Mouse (Mus musculus) intestine, embryonic 16.5 days (tissue): ENCODE data around the gene Tssc4. TPM values are rescaled to one million over a fixed set of nuclear protein-coding genes. Genes with fewer than 3 reads are reported as not detected.

Experiments
- ATAC-seq: fragments of 200-750 bp; cut with Nextera tagmentation; 2 replicates; pipeline ENCODE4 v1.8.0; 2017; ENCODE audit warnings: moderate TSS enrichment, moderate library complexity
- H3K27ac ChIP-seq: fragments of 300-500 bp; sonication (generic); 2 replicates; pipeline ENCODE4 v1.5.1; 2014; ENCODE audit warnings: mild to moderate bottlenecking, low read length
- H3K27me3 ChIP-seq: fragments of 300-500 bp; sonication (generic); replicated peaks from 2 replicates; pipeline ENCODE4 v1.6.1; 2014; ENCODE audit warnings: low read length, control low read depth, mixed read lengths; ENCODE audit not compliant: control insufficient read depth, insufficient read depth
- H3K36me3 ChIP-seq: fragments of 300-500 bp; sonication (generic); 2 replicates; pipeline ENCODE4 v1.6.1; 2014; ENCODE audit warnings: low read length, control low read depth; ENCODE audit not compliant: control insufficient read depth, insufficient read depth
- H3K4me1 ChIP-seq: fragments of 300-500 bp; sonication (generic); 2 replicates; pipeline ENCODE4 v1.6.1; 2014; ENCODE audit warnings: low read length, control low read depth, mixed read lengths; ENCODE audit not compliant: control insufficient read depth, insufficient read depth
- H3K4me2 ChIP-seq: fragments of 300-500 bp; sonication (generic); 2 replicates; pipeline ENCODE4 v1.6.1; 2014; ENCODE audit warnings: low read depth, low read length, control low read depth
- H3K4me3 ChIP-seq: fragments of 300-500 bp; sonication (generic); 2 replicates; pipeline ENCODE4 v1.5.1; 2014; ENCODE audit warnings: mild to moderate bottlenecking, low read length
- H3K9ac ChIP-seq: fragments of 300-500 bp; sonication (generic); 2 replicates; pipeline ENCODE4 v1.6.1; 2014; ENCODE audit warnings: low read depth, low read length
- H3K9me3 ChIP-seq: fragments of 300-500 bp; sonication (generic); 2 replicates; pipeline ENCODE4 v1.6.1; 2016; ENCODE audit warnings: low read length, control low read depth; ENCODE audit not compliant: control insufficient read depth
- WGBS: fragments of 180-500 bp; shearing (Covaris S2); extraction: QIAGEN DNeasy Blood & Tissue Kit; methylation state at CpG from one replicate; pipeline ENCODE4 v1.1.7; 2014; 5-methylcytosine and 5-hydroxymethylcytosine counted together
- polyA plus RNA-seq: library from polyadenylated mRNA; unstranded; fragments of >200 nt; fragmentation: Nextera tagmentation; extraction: Ambion mirVana; gene quantifications from 2 replicates; pipeline ENCODE4 v1.2.1, GENCODE M21; 2015

The Tssc4 gene
- polyA plus RNA-seq, 1 experiment from 2014 or later = 74.7 TPM

- Histone ChIP-seq H3K4me1 (peaks cover 19% of the 10 kb centered on the region), H3K4me2 (no peak overlapping the region), H3K27me3 (0 out of 2 replicates have a peak, but pooled peaks cover 4% of the 10 kb centered on the region), H3K9ac (no peak overlapping the region), H3K4me3 (no peak overlapping the region), H3K27ac (no peak overlapping the region), H3K36me3 (peaks cover 19% of the 10 kb centered on the region), H3K9me3 (no peaks in the 10 kb centered on the region)
- WGBS = 59% methylated on average over 2 of the region's 2 CpGs
- 0 out of 2 replicates have a peak, but pooled peaks have one; percentile 24 for ATAC-seq
These were observed 6.3 kb upstream of the Tssc4 start for GRCm38 (mm10) chr7:143062704-143063103.

DNA sequence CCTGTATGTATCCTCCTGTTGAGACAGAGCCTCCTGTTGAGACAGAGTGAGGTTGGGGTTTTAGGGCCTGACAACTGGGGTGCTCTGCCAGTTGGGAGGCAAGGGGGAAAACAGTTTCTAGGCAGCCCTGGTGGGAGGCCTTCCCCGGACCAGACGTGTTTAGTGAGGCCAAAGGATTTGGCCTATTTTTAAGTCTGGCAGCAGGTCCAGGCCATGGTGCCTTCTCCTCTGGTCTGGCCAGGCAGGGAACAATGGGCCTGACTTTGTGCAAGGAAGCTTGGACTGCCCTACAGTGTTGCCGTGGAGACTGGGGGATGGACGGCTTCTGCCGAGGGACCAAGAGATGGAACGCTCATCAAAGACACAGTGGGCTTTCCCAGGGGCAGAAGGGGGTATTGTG, 4.8 kb upstream of the Tssc4 start:
- peaks cover 19% of the 10 kb centered on the region for H3K36me3 ChIP-seq
- no peak overlapping the region for H3K27ac ChIP-seq
- ATAC-seq = no peak
- peaks cover 12% of the 10 kb centered on the region for H3K4me1 ChIP-seq
- 77% methylated on average over 6 of the region's 6 CpGs for WGBS
- 0 out of 2 replicates have a peak, but pooled peaks cover 1% of the 10 kb centered on the region for H3K27me3 ChIP-seq
- H3K4me2 ChIP-seq = no peak overlapping the region
- 0 out of 2 replicates have a peak overlapping the region, but pooled peaks have one; percentile 19 for H3K9ac ChIP-seq
- no peaks in the 10 kb centered on the region for H3K9me3 ChIP-seq
- H3K4me3 ChIP-seq = no peak overlapping the region

- no peak for ATAC-seq
- Histone ChIP-seq H3K4me2 (no peak overlapping the region), H3K4me3 (no peak overlapping the region), H3K36me3 (peaks cover 19% of the 10 kb centered on the region), H3K27ac (no peak overlapping the region), H3K4me1 (peaks cover 19% of the 10 kb centered on the region), H3K27me3 (no peaks in the 10 kb centered on the region), H3K9me3 (no peaks in the 10 kb centered on the region), H3K9ac (no peak overlapping the region)
- 85% methylated on average over 2 of the region's 2 CpGs for WGBS
These were observed 3.4 kb upstream of the Tssc4 start for GRCm38 (mm10) chr7:143065692-143066091.

- no peak overlapping the region for H3K4me2 ChIP-seq
- peaks cover 16% of the 10 kb centered on the region for H3K4me1 ChIP-seq
- ATAC-seq = no peak
- H3K4me3 ChIP-seq = no peak overlapping the region
- 70% methylated on average over 2 of the region's 2 CpGs for WGBS
- peaks cover 19% of the 10 kb centered on the region for H3K36me3 ChIP-seq
- no peaks in the 10 kb centered on the region for H3K27me3 ChIP-seq
- H3K27ac ChIP-seq = no peak overlapping the region
- no peak overlapping the region; the same call in 1 of the 2 replicates for H3K9ac ChIP-seq
- H3K9me3 ChIP-seq = no peaks in the 10 kb centered on the region
These were observed 1.6 kb upstream of the Tssc4 start for GRCm38 (mm10) chr7:143067469-143067868.

DNA sequence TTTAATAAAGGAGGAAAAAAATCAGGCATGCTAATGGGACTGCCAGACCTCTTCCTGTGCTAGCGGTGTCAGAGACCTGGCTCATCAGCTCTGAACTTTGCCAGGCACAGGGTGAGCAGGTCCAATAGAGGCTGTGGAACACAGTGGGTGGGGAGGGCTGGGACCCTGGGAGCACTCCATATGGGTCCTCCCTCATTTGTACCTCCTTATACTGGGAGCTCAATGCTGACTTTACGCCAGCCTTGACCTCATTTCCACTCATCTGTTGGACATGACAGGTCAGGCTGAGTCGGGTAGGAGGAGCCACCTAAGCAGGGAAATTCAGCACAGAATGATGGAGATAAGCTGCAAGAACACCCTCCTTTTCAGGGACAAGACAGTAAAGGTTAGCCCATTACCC, 1.2 kb upstream of the Tssc4 start:
- peak overlapping the region; percentile 94; the same call in 1 of the 2 replicates for H3K27ac ChIP-seq
- no peak for ATAC-seq
- H3K9me3 ChIP-seq = no peaks in the 10 kb centered on the region
- peaks cover 16% of the 10 kb centered on the region for H3K4me1 ChIP-seq
- H3K4me2 ChIP-seq = no peak overlapping the region
- H3K4me3 ChIP-seq = no peak overlapping the region
- no peaks in the 10 kb centered on the region for H3K27me3 ChIP-seq
- WGBS = 83% methylated on average over 3 of the region's 3 CpGs
- no peak overlapping the region; the same call in 1 of the 2 replicates for H3K9ac ChIP-seq
- H3K36me3 ChIP-seq = peaks cover 19% of the 10 kb centered on the region

DNA sequence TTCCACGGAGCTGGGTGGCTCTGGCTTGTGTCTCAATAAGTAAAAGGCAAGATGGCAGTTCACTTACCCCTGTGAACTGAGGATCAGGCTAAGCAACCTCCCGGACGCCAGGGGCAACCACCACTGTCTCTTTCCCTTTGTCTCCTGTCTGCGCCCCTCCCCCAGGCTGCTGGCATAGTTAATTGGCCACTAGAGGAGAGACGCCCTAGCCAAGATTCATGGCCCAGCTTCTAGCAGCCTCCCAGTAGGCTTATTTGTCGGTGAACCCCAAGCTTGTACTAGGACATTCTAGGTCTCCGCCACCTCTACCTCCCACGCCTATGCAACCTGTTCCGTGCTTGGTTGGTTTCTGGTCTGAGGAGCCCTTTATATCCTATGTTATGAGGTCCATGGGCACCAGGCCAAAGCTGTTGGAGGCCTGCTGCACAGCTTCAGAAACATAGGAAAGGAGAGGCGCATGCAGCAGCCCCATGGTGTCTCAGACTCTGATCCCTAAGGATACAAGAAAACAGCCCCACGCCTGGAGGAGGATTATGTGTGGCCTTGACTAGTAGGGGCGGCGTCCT, 650 bp upstream of the Tssc4 start:
- no peak; the same call in none of the 2 replicates for ATAC-seq
- peaks cover 19% of the 10 kb centered on the region for H3K36me3 ChIP-seq

GRCm38 (mm10) chr7:143069751-143070400, 827 bp downstream of the Tssc4 start:
- Histone ChIP-seq H3K4me3 (peak overlapping the region; percentile 84), H3K36me3 (peaks cover 14% of the 10 kb centered on the region), H3K9ac (peak overlapping the region; percentile 89), H3K9me3 (no peaks in the 10 kb centered on the region), H3K4me2 (peak overlapping the region; percentile 96), H3K4me1 (peaks cover 16% of the 10 kb centered on the region), H3K27me3 (no peaks in the 10 kb centered on the region), H3K27ac (peak overlapping the region; percentile 88)
- ATAC-seq = no peak
- WGBS = 8% methylated on average over 30 of the region's 30 CpGs

More for the DNA sequence above, 650 bp upstream of the Tssc4 start:
- H3K4me1 ChIP-seq = peaks cover 16% of the 10 kb centered on the region
- H3K4me2 ChIP-seq = peak overlapping the region; percentile 56
- H3K27me3 ChIP-seq = no peaks in the 10 kb centered on the region
- peak overlapping the region; percentile 94 for H3K27ac ChIP-seq
- H3K9me3 ChIP-seq = no peaks in the 10 kb centered on the region
- H3K4me3 ChIP-seq = peak overlapping the region; percentile 84
- WGBS = 47% methylated on average over 13 of the region's 13 CpGs
- peak overlapping the region; percentile 63 for H3K9ac ChIP-seq

GRCm38 (mm10) chr7:143070506-143071070, 1.5 kb downstream of the Tssc4 start:
- Histone ChIP-seq H3K4me2 (peak overlapping the region; percentile 96), H3K4me3 (peak overlapping the region; percentile 84), H3K9me3 (no peaks in the 10 kb centered on the region), H3K4me1 (peaks cover 16% of the 10 kb centered on the region), H3K27me3 (no peaks in the 10 kb centered on the region), H3K36me3 (peaks cover 11% of the 10 kb centered on the region), H3K27ac (peak overlapping the region; percentile 88), H3K9ac (peak overlapping the region; percentile 89)
- ATAC-seq = no peak
- 83% methylated on average over 10 of the region's 10 CpGs for WGBS

- 88% methylated on average over 5 of the region's 5 CpGs for WGBS
- Histone ChIP-seq H3K4me1 (peaks cover 16% of the 10 kb centered on the region), H3K4me2 (no peak overlapping the region), H3K4me3 (no peak overlapping the region), H3K9me3 (no peaks in the 10 kb centered on the region), H3K9ac (no peak overlapping the region), H3K27ac (no peak overlapping the region), H3K36me3 (no peaks in the 10 kb centered on the region), H3K27me3 (no peaks in the 10 kb centered on the region)
- ATAC-seq = no peak
These were observed 3.6 kb downstream of the Tssc4 start for GRCm38 (mm10) chr7:143072605-143073004.
